Mouse (Mus musculus) heart, postnatal 0 days (tissue): ENCODE measurements around the gene Zfp280d. TPM values are rescaled to one million over a fixed set of nuclear protein-coding genes. Genes with fewer than 3 reads are reported as not detected.

ENCODE experiments used
- ATAC-seq: fragments of 200-750 bp; cut with Nextera tagmentation; 2 replicates; pipeline ENCODE4 v1.8.0; 2017; ENCODE audit warnings: low read depth, moderate number of reproducible peaks, moderate library complexity; ENCODE audit not compliant: insufficient read depth
- DNase-seq: peaks from one replicate; pipeline ENCODE4 v3.0.0-alpha.2; 2016; ENCODE audit warnings: low spot score
- H3K27ac ChIP-seq: fragments of 300-500 bp; sonication (generic); 2 replicates; pipeline ENCODE4 v1.5.1; 2014; ENCODE audit warnings: low read depth, mild to moderate bottlenecking
- H3K27me3 ChIP-seq: fragments of 300-500 bp; sonication (generic); 2 replicates; pipeline ENCODE4 v1.6.1; 2014; ENCODE audit warnings: low read length, mixed read lengths; ENCODE audit not compliant: control insufficient read depth, insufficient read depth
- H3K36me3 ChIP-seq: fragments of 300-500 bp; sonication (generic); replicated peaks from 2 replicates; pipeline ENCODE4 v1.6.1; 2014; ENCODE audit warnings: low read length, mixed read lengths; ENCODE audit not compliant: control insufficient read depth, insufficient read depth
- H3K4me1 ChIP-seq: fragments of 300-500 bp; sonication (generic); 2 replicates; pipeline ENCODE4 v1.6.1; 2014; ENCODE audit warnings: antibody characterized with exemption; ENCODE audit not compliant: control insufficient read depth, insufficient read depth
- H3K4me2 ChIP-seq: fragments of 300-500 bp; sonication (generic); 2 replicates; pipeline ENCODE4 v1.6.1; 2014; ENCODE audit warnings: low read depth, mild to moderate bottlenecking, low read length, moderate library complexity
- H3K4me3 ChIP-seq: fragments of 300-500 bp; sonication (generic); 2 replicates; pipeline ENCODE4 v1.5.1; 2014; ENCODE audit warnings: low read depth, low read length
- H3K9ac ChIP-seq: fragments of 300-500 bp; sonication (generic); replicated peaks from 2 replicates; pipeline ENCODE4 v1.6.1; 2014; ENCODE audit warnings: low read depth, low read length, mixed read lengths
- H3K9me3 ChIP-seq: fragments of 300-500 bp; sonication (generic); replicated peaks from 2 replicates; pipeline ENCODE4 v1.6.1; 2016; ENCODE audit warnings: low read length; ENCODE audit not compliant: control insufficient read depth
- CTCF ChIP-seq: IDR thresholded peaks from 2 replicates; pipeline ENCODE4 v1.5.1; 2016; ENCODE audit warnings: antibody characterized with exemption, control low read depth, low read depth
- EP300 ChIP-seq: IDR thresholded peaks from 2 replicates; pipeline ENCODE4 v1.6.1; 2016; ENCODE audit warnings: antibody characterized with exemption, low read depth
- WGBS: fragments of 180-500 bp; shearing (Covaris S2); extraction: QIAGEN DNeasy Blood & Tissue Kit; methylation state at CpG from one replicate; pipeline ENCODE4 v1.1.7; 2014; 5-methylcytosine and 5-hydroxymethylcytosine counted together
- polyA plus RNA-seq: library from polyadenylated mRNA; unstranded; fragments of >200 nt; fragmentation: Nextera tagmentation; extraction: Ambion mirVana; gene quantifications from 2 replicates; pipeline ENCODE4 v1.2.1, GENCODE M21; 2015
- total RNA-seq: library from RNA; depleted of rRNA; stranded (reverse); fragments of >200 nt; gene quantifications from 2 replicates; pipeline ENCODE4 v1.2.3, GENCODE M21; 2014; ENCODE audit warnings: low replicate concordance

Zfp280d gene
- total and polyA plus RNA-seq, 2 experiments from 2014 or later, result 15.5 to 40.9 TPM

DNA sequence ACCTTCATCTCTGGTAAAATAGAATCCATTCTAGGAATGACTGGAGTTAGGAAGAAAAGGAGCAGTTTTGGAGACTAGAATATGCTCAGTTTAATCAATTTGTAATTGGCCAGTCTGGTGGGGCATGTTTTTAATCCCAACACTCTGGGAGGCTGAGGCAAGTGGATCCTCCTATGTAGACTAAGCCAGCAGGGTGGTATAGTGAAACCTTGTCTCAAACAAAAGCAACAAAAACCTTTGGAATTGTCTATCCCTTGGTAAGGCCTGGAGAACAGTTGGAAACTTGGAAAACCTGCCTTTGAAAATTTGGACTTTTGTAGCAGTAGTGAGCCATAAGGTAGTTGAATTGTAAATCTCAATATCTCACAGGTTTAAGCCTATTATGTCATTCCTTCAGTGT is 2.3 kb downstream of the Zfp280d start:
- no peak overlapping the region for H3K27ac ChIP-seq
- DNase-seq (no peak), ATAC-seq (no peak)
- H3K4me3 ChIP-seq, result no peak overlapping the region
- 0 out of 2 replicates have a peak, but pooled peaks cover 5% of the 10 kb centered on the region for H3K4me1 ChIP-seq
- no peaks in the 10 kb centered on the region for H3K36me3 ChIP-seq
- H3K9me3 ChIP-seq, result no peaks in the 10 kb centered on the region
- no peaks in the 10 kb centered on the region for H3K27me3 ChIP-seq
- no peak for TF ChIP-seq CTCF
- no peak for TF ChIP-seq EP300
- no peak overlapping the region for H3K4me2 ChIP-seq
- H3K9ac ChIP-seq, result no peak overlapping the region

DNA sequence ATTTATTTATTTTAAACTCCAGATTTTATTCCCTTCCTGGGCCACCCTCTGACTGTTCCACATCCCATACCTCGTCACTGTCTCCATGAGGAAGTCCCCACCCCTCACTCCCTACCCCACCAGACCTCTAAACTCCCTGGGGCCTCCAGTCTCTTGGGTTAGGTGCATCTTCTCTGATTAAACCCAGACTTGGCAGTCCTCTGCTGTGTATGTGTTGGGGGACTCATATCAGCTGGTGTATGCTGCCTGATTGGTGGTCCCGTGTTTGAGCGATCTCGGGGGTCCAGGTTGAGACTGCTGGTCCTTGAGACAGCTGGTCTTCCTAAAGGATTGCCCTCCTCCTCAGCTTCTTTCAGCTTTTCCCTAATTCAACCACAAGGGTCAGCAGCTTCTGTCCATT is 5.3 kb downstream of the Zfp280d start:
- WGBS, result 81% methylated on average over 4 of the region's 4 CpGs
- no peak for DNase-seq
- TF ChIP-seq CTCF (no peak), EP300 (no peak)
- Histone ChIP-seq H3K27ac (no peak overlapping the region), H3K9me3 (no peaks in the 10 kb centered on the region), H3K4me2 (no peak overlapping the region), H3K36me3 (no peaks in the 10 kb centered on the region), H3K4me1 (0 out of 2 replicates have a peak, but pooled peaks cover 5% of the 10 kb centered on the region), H3K9ac (no peak overlapping the region), H3K4me3 (no peak overlapping the region), H3K27me3 (no peaks in the 10 kb centered on the region)
- ATAC-seq, result no peak

DNA sequence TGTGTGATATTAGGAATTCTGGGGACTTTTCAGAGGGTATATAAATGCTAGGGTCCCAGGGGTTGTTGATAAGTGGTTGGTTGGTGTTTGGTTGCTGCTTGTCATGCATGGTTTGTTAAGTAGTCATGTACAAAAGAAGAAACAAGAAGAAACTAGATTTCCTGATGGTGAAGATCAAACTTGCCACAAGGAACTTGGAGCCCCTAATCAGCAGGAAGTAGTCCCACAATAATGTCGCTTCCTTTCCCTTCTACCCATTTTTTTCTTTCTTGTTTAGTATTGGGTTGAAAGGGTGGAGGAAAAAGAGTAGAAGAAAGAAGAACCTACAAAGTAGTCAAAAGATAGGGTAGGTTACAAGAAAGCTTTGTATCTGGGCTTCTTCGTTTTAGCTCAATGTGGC is 13.0 kb downstream of the Zfp280d start:
- Histone ChIP-seq H3K27me3 (no peaks in the 10 kb centered on the region), H3K9me3 (no peaks in the 10 kb centered on the region), H3K9ac (no peak overlapping the region), H3K4me2 (no peak overlapping the region), H3K36me3 (peaks cover 4% of the 10 kb centered on the region; the same call in 1 of the 2 replicates), H3K4me1 (peaks cover 7% of the 10 kb centered on the region; the same call in 1 of the 2 replicates), H3K4me3 (no peak overlapping the region), H3K27ac (no peak overlapping the region)
- TF ChIP-seq CTCF (no peak), EP300 (no peak)
- DNase-seq (no peak), ATAC-seq (no peak)
- WGBS, result 67% methylated on average over 2 of the region's 2 CpGs

DNA sequence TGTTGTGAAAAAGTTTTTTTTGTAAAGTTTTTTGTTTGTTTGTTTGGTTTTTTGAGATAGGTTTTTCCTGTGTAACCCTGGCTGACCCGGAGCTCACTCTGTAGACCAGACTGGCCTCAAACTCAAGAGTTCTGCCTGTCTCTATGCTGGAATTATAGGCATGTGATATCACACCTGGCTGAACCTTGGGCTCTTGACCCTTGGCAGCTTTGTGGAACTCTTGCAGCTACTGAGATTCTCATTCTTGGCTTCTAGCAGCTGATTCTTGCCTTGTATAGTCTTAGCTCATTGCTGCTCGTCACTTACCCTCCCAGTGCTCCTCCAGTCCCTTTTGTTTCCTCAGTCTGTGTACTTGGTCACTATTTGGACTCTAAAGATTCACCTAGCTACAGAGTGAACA is 13.6 kb downstream of the Zfp280d start:
- H3K27ac ChIP-seq, result peak overlapping the region; percentile 23; the same call in 1 of the 2 replicates
- H3K4me3 ChIP-seq, result no peak overlapping the region

DNA sequence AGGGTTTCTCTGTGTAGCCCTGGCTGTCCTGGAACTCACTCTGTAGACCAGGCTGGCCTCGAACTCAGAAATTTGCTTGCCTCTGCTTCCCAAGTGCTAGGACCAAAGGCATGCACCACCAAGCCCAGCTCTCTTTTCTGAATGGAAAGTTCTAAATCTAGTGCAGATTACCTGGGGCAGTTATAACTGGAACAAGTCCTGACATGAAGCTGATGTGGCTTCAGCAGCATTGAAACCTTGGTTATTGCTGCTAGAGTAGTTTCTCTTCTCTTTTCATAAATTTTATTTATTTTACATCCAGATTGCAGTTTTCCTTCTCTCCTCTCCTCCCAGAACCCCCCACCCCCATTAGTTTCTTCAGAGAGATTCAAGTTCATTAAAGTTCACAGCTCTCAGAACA is 14.4 kb downstream of the Zfp280d start:
- no peak for TF ChIP-seq CTCF
- TF ChIP-seq EP300, result no peak

More for the DNA sequence above, 13.6 kb downstream of the Zfp280d start:
- Histone ChIP-seq H3K4me1 (peaks cover 7% of the 10 kb centered on the region; the same call in 1 of the 2 replicates), H3K9me3 (no peaks in the 10 kb centered on the region), H3K4me2 (no peak overlapping the region), H3K27me3 (no peaks in the 10 kb centered on the region), H3K9ac (no peak overlapping the region), H3K36me3 (peaks cover 4% of the 10 kb centered on the region; the same call in 1 of the 2 replicates)
- WGBS, result 40% methylated on average over 2 of the region's 2 CpGs
- DNase-seq (no peak), ATAC-seq (no peak)
- TF ChIP-seq EP300 (no peak), CTCF (no peak)

DNA sequence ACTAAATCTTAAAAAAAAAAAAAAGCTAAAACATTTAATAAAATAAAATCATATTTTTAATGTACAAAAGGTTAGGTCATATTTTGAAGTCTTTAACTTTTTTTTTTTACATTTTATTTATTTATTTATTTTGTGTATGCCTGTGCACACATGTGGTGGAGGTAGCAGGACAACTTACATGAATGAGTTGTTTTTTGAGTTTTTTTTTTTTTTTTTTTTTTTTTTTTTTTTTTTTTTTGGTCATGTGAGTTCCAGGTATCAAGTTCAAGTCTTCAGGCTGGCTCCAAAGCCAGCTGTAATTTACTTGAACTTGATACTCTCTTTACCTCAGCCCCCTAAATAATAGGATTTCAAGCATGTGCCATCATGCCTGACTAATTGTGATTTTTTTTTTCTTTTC is 19.4 kb downstream of the Zfp280d start:
- TF ChIP-seq EP300 (no peak), CTCF (no peak)
- no peak for DNase-seq
- Histone ChIP-seq H3K4me2 (no peak overlapping the region), H3K4me1 (no peaks in the 10 kb centered on the region), H3K36me3 (peaks cover 12% of the 10 kb centered on the region), H3K27me3 (no peaks in the 10 kb centered on the region), H3K27ac (no peak overlapping the region), H3K4me3 (no peak overlapping the region), H3K9me3 (no peaks in the 10 kb centered on the region), H3K9ac (no peak overlapping the region)
- ATAC-seq, result no peak

More for the DNA sequence above, 14.4 kb downstream of the Zfp280d start:
- no peak for ATAC-seq
- Histone ChIP-seq H3K27ac (no peak overlapping the region), H3K36me3 (peaks cover 4% of the 10 kb centered on the region; the same call in 1 of the 2 replicates), H3K4me3 (no peak overlapping the region), H3K4me1 (peaks cover 7% of the 10 kb centered on the region; the same call in 1 of the 2 replicates), H3K27me3 (no peaks in the 10 kb centered on the region), H3K4me2 (no peak overlapping the region), H3K9me3 (no peaks in the 10 kb centered on the region), H3K9ac (no peak overlapping the region)
- DNase-seq, result no peak
- 95% methylated on average over 1 of the region's 1 CpGs for WGBS
